Mouse (Mus musculus): Measurements from ENCODE around the gene Keg1.

Keg1 gene

DNA sequence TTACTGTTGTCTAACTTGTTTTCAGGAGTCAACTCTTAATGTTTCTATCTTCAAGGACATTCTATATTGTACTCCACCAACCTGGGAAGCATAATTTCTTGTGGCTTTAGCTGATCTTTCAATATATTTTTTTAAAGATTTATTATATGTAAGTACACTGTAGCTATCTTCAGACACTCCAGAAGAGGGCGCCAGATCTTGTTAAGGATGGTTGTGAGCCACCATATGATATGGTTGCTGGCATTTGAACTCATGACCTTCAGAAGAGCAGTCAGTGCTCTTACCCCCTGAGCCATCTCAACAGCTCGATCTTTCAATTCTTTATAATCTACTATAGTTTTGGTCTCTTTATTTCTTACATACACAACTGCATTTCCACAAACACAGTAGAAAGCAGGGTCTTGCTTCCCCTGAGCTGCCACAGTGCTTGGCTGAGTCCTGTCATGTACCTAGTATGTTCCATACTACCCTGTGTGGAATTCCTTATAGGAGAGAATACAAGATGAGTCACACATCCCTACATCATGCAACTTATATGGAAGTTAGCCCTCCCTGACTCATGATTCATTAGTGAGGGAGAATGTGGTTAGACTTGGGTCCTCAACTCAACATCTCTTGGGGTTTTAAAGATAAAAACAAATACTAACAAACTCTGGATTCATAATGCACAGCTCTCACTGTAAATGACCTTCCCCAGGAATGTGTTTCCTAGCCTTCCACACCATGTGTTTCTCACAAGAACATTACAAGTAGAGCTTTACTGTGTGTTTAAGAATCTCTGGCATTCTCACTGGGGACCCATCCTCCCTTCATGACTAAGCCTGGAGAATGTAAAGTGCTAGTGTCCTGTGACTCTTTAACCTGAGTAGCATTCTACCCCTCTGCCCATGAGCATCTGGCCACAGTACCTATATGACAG, 66.9 kb downstream of the Keg1 start:
- ATAC-seq (ENCODE audit: insufficient number of reproducible peaks, low FRiP score, low TSS enrichment), result no peak

DNA sequence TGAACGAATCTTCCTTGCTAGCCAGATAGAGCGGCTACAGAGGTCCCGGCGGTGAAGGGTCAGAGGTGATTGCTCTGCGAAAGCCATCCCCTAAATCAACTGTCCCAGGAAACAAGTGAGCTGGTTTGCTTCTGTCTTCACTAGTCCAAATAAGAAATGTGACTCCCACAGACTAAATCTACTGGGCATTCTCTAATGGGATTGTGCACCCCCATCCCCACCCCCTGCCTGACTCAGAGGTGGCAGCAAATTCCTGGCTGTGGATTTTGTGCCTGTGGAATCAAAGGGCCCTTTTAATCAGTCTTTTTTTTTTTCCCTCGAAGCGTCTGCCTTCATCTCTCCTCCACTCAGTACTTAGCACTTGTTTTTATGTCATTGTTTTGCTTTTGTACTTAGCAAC, 69.7 kb downstream of the Keg1 start, which contains the start of gene Cntf:
TSS of gene Cntf (minus strand) at position 325 of the 400 bp plus-strand sequence.
- ATAC-seq (ENCODE audit: insufficient number of reproducible peaks, low FRiP score, low TSS enrichment), result no peak
